29 mouse cellular contexts compared by ENCODE assay signal in genomic region chr2:23225199-23225598, GRCm38 (mm10). TPM values are rescaled to one million over a fixed set of nuclear protein-coding genes. Genes with fewer than 3 reads are reported as not detected.
DNase-seq lines count a peak whose midpoint lies in the region; ATAC-seq and TF ChIP-seq lines count a peak whose summit lies in the region.
"Had no signal": no experiment of that assay in that cellular context is flagged by ENCODE, and none has a peak within 500 bp of the region (broad histone marks: within the 10 kb centered on the region; RNA-seq: fewer than 3 reads in every experiment).

No protein-coding gene starts in this region.

- no peak for ATAC-seq in megakaryocyte, adult 5-6 weeks (ENCODE audit: poor library complexity, severe bottlenecking)
- ATAC-seq: forebrain, embryonic 13.5 days; forebrain, embryonic 16.5 days had no signal

- TF ChIP-seq POLR2A in ES-Bruce4 (IDR thresholded peaks at IDR 0.05; ENCODE audit: insufficient read depth, low read length): no peak
- TF ChIP-seq POLR2A in thymus, adult 2 months (IDR thresholded peaks at IDR 0.05; ENCODE audit: control insufficient read depth, extremely low read depth, insufficient read depth, low read length, poor library complexity): no peak

- no peak for TF ChIP-seq EP300 in ES-Bruce4 (IDR thresholded peaks at IDR 0.05; ENCODE audit: insufficient read depth, low read depth, low read length)

- no peaks in the 10 kb centered on the region for H3K4me1 ChIP-seq in megakaryocyte, embryonic 14.5 days
- no peaks in the 10 kb centered on the region for H3K4me1 ChIP-seq in ES-Bruce4 (ENCODE audit: control insufficient read depth, insufficient read depth, low read length)
- no peaks in the 10 kb centered on the region for H3K4me1 ChIP-seq in thymus, adult 2 months (replicated peaks; ENCODE audit: control insufficient read depth, insufficient read depth, low read length)
- H3K4me1 ChIP-seq: forebrain, embryonic 10.5 days; forebrain, embryonic 13.5 days; heart, embryonic 10.5 days; heart, embryonic 13.5 days had no signal

- H3K27me3 ChIP-seq in megakaryocyte, embryonic 14.5 days (replicated peaks): peaks cover 4% of the 10 kb centered on the region
- H3K27me3 ChIP-seq in ES-Bruce4 (ENCODE audit: control insufficient read depth, insufficient read depth, low read length, poor library complexity, severe bottlenecking): no peaks in the 10 kb centered on the region
- no peaks in the 10 kb centered on the region for H3K27me3 ChIP-seq in thymus, adult 2 months (ENCODE audit: control insufficient read depth, insufficient read depth, low read length)
- H3K27me3 ChIP-seq: forebrain, embryonic 13.5 days; heart, embryonic 13.5 days had no signal

- 86% methylated on average over 7 of the region's 7 CpGs for WGBS in thymus, adult 2 months

- no peaks in the 10 kb centered on the region for H3K9me3 ChIP-seq in megakaryocyte, embryonic 14.5 days
- H3K9me3 ChIP-seq in ES-Bruce4 (replicated peaks; ENCODE audit: control insufficient read depth, insufficient read depth, low read length, poor library complexity, severe bottlenecking): no peaks in the 10 kb centered on the region
- H3K9me3 ChIP-seq: forebrain, embryonic 10.5 days; forebrain, embryonic 13.5 days; heart, embryonic 10.5 days; heart, embryonic 13.5 days had no signal

- no peak for TF ChIP-seq CTCF in ES-Bruce4 (IDR thresholded peaks at IDR 0.05; ENCODE audit: low read depth, low read length)
- no peak for TF ChIP-seq CTCF in thymus, adult 2 months (IDR thresholded peaks at IDR 0.05; ENCODE audit: borderline replicate concordance, control insufficient read depth, extremely low read depth, insufficient read depth, low read length, poor library complexity)

- no peak overlapping the region for H3K27ac ChIP-seq in ES-Bruce4 (ENCODE audit: insufficient read depth, low read length)
- no peak overlapping the region for H3K27ac ChIP-seq in thymus, adult 2 months (ENCODE audit: control insufficient read depth, insufficient read depth, low read length)
- H3K27ac ChIP-seq: forebrain, embryonic 10.5 days; forebrain, embryonic 13.5 days; heart, adult 2 months; heart, embryonic 10.5 days; heart, embryonic 13.5 days; hindbrain, embryonic 14.5 days had no signal

- H3K36me3 ChIP-seq in megakaryocyte, embryonic 14.5 days (replicated peaks; ENCODE audit: low read length): no peaks in the 10 kb centered on the region
- H3K36me3 ChIP-seq in ES-Bruce4 (ENCODE audit: control insufficient read depth, insufficient read depth, low read length, poor library complexity, severe bottlenecking): no peaks in the 10 kb centered on the region
- H3K36me3 ChIP-seq in thymus, adult 2 months (ENCODE audit: control insufficient read depth, insufficient read depth, low read length): no peaks in the 10 kb centered on the region
- H3K36me3 ChIP-seq: forebrain, embryonic 10.5 days; heart, embryonic 10.5 days; heart, embryonic 13.5 days had no signal

- no peak overlapping the region for H3K9ac ChIP-seq in ES-Bruce4 (ENCODE audit: low read depth, poor library complexity, severe bottlenecking)
- H3K9ac ChIP-seq: forebrain, embryonic 13.5 days; heart, embryonic 13.5 days; hindbrain, embryonic 14.5 days had no signal

- peak; percentile 53 for DNase-seq in retina, postnatal 1 day
- DNase-seq in retina, embryonic 14.5 days (ENCODE audit: low spot score): no peak
- DNase-seq in spleen, postnatal 10 days (ENCODE audit: low spot score in 2 of 2): no peak
- no peak for DNase-seq in thymus, adult 2 months
- DNase-seq: adrenal gland, postnatal 10 days; adrenal gland, postnatal 36 days; cerebellum, adult 18-20 months; cerebellum, adult 9-10 months; cerebellum, postnatal 14 days; gastrocnemius, postnatal 10 days; gastrocnemius, postnatal 36 days; heart, adult 2 months; heart, postnatal 14 days; heart, postnatal 4 days had no signal

- peak overlapping the region; percentile 23 for H3K4me3 ChIP-seq in megakaryocyte, embryonic 14.5 days (replicated peaks)
- peak overlapping the region; percentile 7 for H3K4me3 ChIP-seq in ES-Bruce4 (ENCODE audit: low read depth, low read length)
- no peak overlapping the region for H3K4me3 ChIP-seq in thymus, adult 2 months (ENCODE audit: control insufficient read depth, insufficient read depth, low read length)
- H3K4me3 ChIP-seq: forebrain, embryonic 10.5 days; forebrain, embryonic 13.5 days; heart, adult 2 months; heart, embryonic 10.5 days; heart, embryonic 13.5 days had no signal

RNA-seq across cellular contexts. Expression of gene 4931423N10Rik, which starts 17.9 kb away (rescaled TPM):
- polyA plus RNA-seq in megakaryocyte, embryonic 14.5 days (2012; ENCODE audit: insufficient read depth, low replicate concordance): not detected in 2 replicates
- not detected in 2 replicates for total RNA-seq in megakaryocyte, adult 5-6 weeks (2015)
- not detected in 2 replicates for total RNA-seq in megakaryocyte, adult 5-6 weeks (2017)
- polyA plus RNA-seq in ES-Bruce4 (2011; ENCODE audit: insufficient read depth, insufficient read length, low read depth, missing spikeins): 0.40 TPM in 1 of 2 replicates, not detected in the other
- polyA plus RNA-seq in thymus, adult 2 months (2012; rRNA removed): not detected in 2 replicates
- total RNA-seq: adrenal gland, adult 18-20 months; adrenal gland, postnatal 10 days; gastrocnemius, adult 18-20 months; gastrocnemius, postnatal 36 days; granulocyte monocyte progenitor cell, adult 5-6 weeks; heart, adult 2 months; heart, postnatal 14 days; heart, postnatal 4 days had no signal
- polyA plus RNA-seq: embryonic facial prominence, embryonic 11.5 days; forebrain, embryonic 10.5 days; forebrain, embryonic 13.5 days; heart, adult 2 months; heart, embryonic 10.5 days; heart, embryonic 13.5 days; heart, embryonic 16.5 days; intestine, embryonic 14.5 days had no signal
